Mouse (Mus musculus) heart, postnatal 0 days (tissue): ENCODE data around the gene Fam114a2.

Source experiments
- CTCF ChIP-seq: IDR thresholded peaks from 2 replicates; pipeline ENCODE4 v1.5.1; 2016; ENCODE audit warnings: antibody characterized with exemption, control low read depth, low read depth
- EP300 ChIP-seq: IDR thresholded peaks from 2 replicates; pipeline ENCODE4 v1.6.1; 2016; ENCODE audit warnings: antibody characterized with exemption, low read depth

GRCm38 (mm10) chr11:57515218-57515617, 3.2 kb downstream of the Fam114a2 start:
- TF ChIP-seq CTCF (no peak), EP300 (no peak)
